Mouse (Mus musculus) ES-E14 (cell line): ENCODE data around the gene Ahsg.

Source experiments
- CHD2 ChIP-seq: IDR thresholded peaks from 2 replicates; pipeline ENCODE4 v1.6.1; 2014; ENCODE audit warnings: mild to moderate bottlenecking, low read depth, low read length, inconsistent platforms
- HCFC1 ChIP-seq: IDR thresholded peaks from 2 replicates; pipeline ENCODE4 v1.6.1; 2012; ENCODE audit warnings: low read length, inconsistent platforms, borderline replicate concordance; ENCODE audit not compliant: insufficient read depth
- MAFK ChIP-seq: IDR thresholded peaks from 2 replicates; pipeline ENCODE4 v1.6.1; 2014; ENCODE audit warnings: mild to moderate bottlenecking, low read depth, low read length, inconsistent platforms; ENCODE audit not compliant: insufficient read depth
- ZC3H11A ChIP-seq: IDR thresholded peaks from 2 replicates; pipeline ENCODE4 v1.6.1; 2012; ENCODE audit warnings: low read depth, mild to moderate bottlenecking, inconsistent platforms, low read length, borderline replicate concordance
- ZNF384 ChIP-seq: IDR thresholded peaks from 2 replicates; pipeline ENCODE4 v1.6.1; 2012; ENCODE audit warnings: low read depth, low read length, inconsistent platforms

GRCm38 (mm10) chr16:22886726-22887125, 4.4 kb upstream of the Ahsg start:
- TF ChIP-seq MAFK (no peak), HCFC1 (no peak), ZNF384 (no peak), ZC3H11A (no peak), CHD2 (no peak)
